Mouse (Mus musculus): Measurements from ENCODE around the gene Oas1a.

DNA sequence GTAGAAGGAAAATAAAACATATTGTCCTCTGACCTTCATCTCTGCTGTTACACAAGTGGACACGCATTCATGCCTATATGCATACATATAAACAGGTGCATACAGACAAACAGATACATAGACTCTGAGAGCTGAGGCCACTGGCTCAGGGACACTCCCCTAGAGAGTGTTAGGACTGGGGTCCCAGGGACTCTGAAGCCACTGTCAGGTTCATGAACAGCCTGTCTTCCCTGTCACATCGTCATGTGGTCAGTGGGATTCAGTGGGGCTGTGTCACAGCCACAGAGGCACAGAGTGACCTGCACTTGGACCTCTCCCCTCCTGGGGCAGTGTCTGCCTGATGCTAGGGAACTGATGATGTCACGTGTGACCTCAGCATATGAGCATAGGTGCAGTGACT lies 13.0 kb upstream of the Oas1a start:
- no peak for TF ChIP-seq BHLHE40 (IDR thresholded peaks at IDR 0.05; ENCODE audit: low read depth, low read length)
- TF ChIP-seq SIN3A (IDR thresholded peaks at IDR 0.05; ENCODE audit: low read length), result no peak
- no peak for TF ChIP-seq CTCF (conservative IDR thresholded peaks at IDR 0.05 in 1 of 2, IDR thresholded peaks at IDR 0.05 in 1 of 2; ENCODE audit: low read depth in 2 of 2, low read length in 2 of 2)
- no peak for TF ChIP-seq MAX (IDR thresholded peaks at IDR 0.05; ENCODE audit: low read length)
- TF ChIP-seq EP300 (IDR thresholded peaks at IDR 0.05; ENCODE audit: low read length), result no peak
- no peak for TF ChIP-seq POLR2A (IDR thresholded peaks at IDR 0.05; ENCODE audit: low read depth, low read length)
- no peak for TF ChIP-seq USF1 (IDR thresholded peaks at IDR 0.05; ENCODE audit: low read depth, low read length)
- TF ChIP-seq ZKSCAN1 (IDR thresholded peaks at IDR 0.05; ENCODE audit: borderline replicate concordance, low read depth, low read length), result no peak
- no peak for TF ChIP-seq MXI1 (IDR thresholded peaks at IDR 0.05; ENCODE audit: low read depth, low read length)
